Mouse (Mus musculus) layer of hippocampus, adult 9-11 months (tissue): ENCODE data around the gene Spz1.
"Not testable (repeated sequence)": the region's sequence is repeated elsewhere in the genome, so short reads cannot be mapped to it uniquely, and the experiment has no call there.

ENCODE experiments used
- DNase-seq: peaks from one replicate; pipeline ENCODE4 v3.0.0; 2022

The Spz1 gene

GRCm38 (mm10) chr13:92576072-92576471 lies at the start of gene Spz1:
Spz1 (minus strand) TSS chr13:92576172.
- DNase-seq: no peak

GRCm38 (mm10) chr13:92616459-92616858 lies 40.5 kb upstream of the Spz1 start:
- no peak for DNase-seq

GRCm38 (mm10) chr13:92615201-92615600 lies 39.2 kb upstream of the Spz1 start:
- no peak for DNase-seq

GRCm38 (mm10) chr13:92613094-92613493 lies 37.1 kb upstream of the Spz1 start:
- DNase-seq: no peak

GRCm38 (mm10) chr13:92611917-92612316 lies 35.9 kb upstream of the Spz1 start:
- no peak for DNase-seq

GRCm38 (mm10) chr13:92611254-92611784 lies 35.3 kb upstream of the Spz1 start:
- DNase-seq: no peak

GRCm38 (mm10) chr13:92610311-92611221 lies 34.6 kb upstream of the Spz1 start, which contains the start of gene Serinc5:
Serinc5 (plus strand) TSS chr13:92611091.
- peak; percentile 96 for DNase-seq

- peak; percentile 27 for DNase-seq
These were observed 33.7 kb upstream of the Spz1 start for GRCm38 (mm10) chr13:92609486-92610310.

- DNase-seq: not testable (repeated sequence)
These were observed 29.3 kb upstream of the Spz1 start for GRCm38 (mm10) chr13:92605306-92605705.

GRCm38 (mm10) chr13:92595424-92595823 lies 19.5 kb upstream of the Spz1 start:
- no peak for DNase-seq

GRCm38 (mm10) chr13:92594907-92595306 lies 18.9 kb upstream of the Spz1 start:
- no peak for DNase-seq

GRCm38 (mm10) chr13:92594481-92594880 lies 18.5 kb upstream of the Spz1 start:
- DNase-seq: no peak

- DNase-seq: no peak
These were observed 17.9 kb upstream of the Spz1 start for GRCm38 (mm10) chr13:92593731-92594396.

- no peak for DNase-seq
These were observed 17.0 kb upstream of the Spz1 start for GRCm38 (mm10) chr13:92592786-92593635.

GRCm38 (mm10) chr13:92592268-92592785 lies 16.4 kb upstream of the Spz1 start:
- DNase-seq: no peak

GRCm38 (mm10) chr13:92591225-92591624 lies 15.3 kb upstream of the Spz1 start:
- DNase-seq: no peak

- DNase-seq: no peak
These were observed 13.3 kb upstream of the Spz1 start for GRCm38 (mm10) chr13:92589255-92589654.

- no peak for DNase-seq
These were observed 12.7 kb upstream of the Spz1 start for GRCm38 (mm10) chr13:92588704-92589103.

GRCm38 (mm10) chr13:92584094-92584717 lies 8.2 kb upstream of the Spz1 start:
- no peak for DNase-seq

GRCm38 (mm10) chr13:92580220-92581043 lies 4.5 kb upstream of the Spz1 start:
- DNase-seq: peak; percentile 44
